Mouse (Mus musculus) CD4-positive, CD25-positive, alpha-beta regulatory T cell (primary cell): ENCODE results near the gene Olfr1104. TPM values are rescaled to one million over a fixed set of nuclear protein-coding genes. Genes with fewer than 3 reads are reported as not detected.

ENCODE experiments used
- polyA plus RNA-seq: library from polyadenylated mRNA; unstranded; fragments of 100-300 nt; shearing (Covaris generic); gene quantifications from one replicate; pipeline ENCODE4 v1.2.1, GENCODE M21; 2017

Olfr1104 gene
- not detected for polyA plus RNA-seq

GRCm38 (mm10) chr2:87026980-87027379 lies at the start of gene Olfr1104:
Gene Olfr1104 (minus strand): TSS chr2:87027080.

GRCm38 (mm10) chr2:87075717-87076116 lies 48.8 kb upstream of the Olfr1104 start, which contains the start of gene Olfr1107:
Gene Olfr1107 (minus strand): TSS chr2:87075817.

GRCm38 (mm10) chr2:87052173-87052572 lies 25.3 kb upstream of the Olfr1104 start, which contains the start of gene Olfr1106:
Gene Olfr1106 (minus strand): TSS chr2:87052273.

GRCm38 (mm10) chr2:87036431-87036830 lies 9.6 kb upstream of the Olfr1104 start, which contains the start of gene Olfr1105:
Gene Olfr1105 (minus strand): TSS chr2:87036531.

GRCm38 (mm10) chr2:86998098-86998497 lies 28.8 kb downstream of the Olfr1104 start, which contains the start of gene Olfr1102:
Gene Olfr1102 (plus strand): TSS chr2:86998398.

GRCm38 (mm10) chr2:86991121-86991520 lies 35.8 kb downstream of the Olfr1104 start, which contains the start of gene Olfr1101:
Gene Olfr1101 (minus strand): TSS chr2:86991221.

GRCm38 (mm10) chr2:86979854-86980253 lies 47.0 kb downstream of the Olfr1104 start, which contains the start of gene Olfr1100:
Gene Olfr1100 (minus strand): TSS chr2:86979954.

Other genes starting within 250 kb of the Olfr1104 start
- gene Olfr1093, start 244.6 kb downstream of the Olfr1104 start, polyA plus RNA-seq: not detected
- gene Olfr141, start 217.1 kb downstream of the Olfr1104 start, polyA plus RNA-seq: not detected
- gene Olfr1094, start 202.4 kb downstream of the Olfr1104 start, polyA plus RNA-seq: not detected
- gene Olfr1095, start 175.4 kb downstream of the Olfr1104 start, polyA plus RNA-seq: not detected
- not detected for gene Gm13723, start 152.3 kb downstream of the Olfr1104 start, polyA plus RNA-seq
- not detected for gene Olfr1097, start 134.9 kb downstream of the Olfr1104 start, polyA plus RNA-seq
- gene Olfr1098, start 102.5 kb downstream of the Olfr1104 start, polyA plus RNA-seq: not detected
- not detected for gene Olfr1099, start 66.4 kb downstream of the Olfr1104 start, polyA plus RNA-seq
- gene Olfr1100, start 47.1 kb downstream of the Olfr1104 start, polyA plus RNA-seq: not detected
- gene Olfr1101, start 35.9 kb downstream of the Olfr1104 start, polyA plus RNA-seq: not detected
- not detected for gene Olfr1102, start 28.7 kb downstream of the Olfr1104 start, polyA plus RNA-seq
- gene Olfr1105, start 9.5 kb upstream of the Olfr1104 start, polyA plus RNA-seq: not detected
- not detected for gene Olfr1106, start 25.2 kb upstream of the Olfr1104 start, polyA plus RNA-seq
- not detected for gene Olfr1107, start 48.7 kb upstream of the Olfr1104 start, polyA plus RNA-seq
- gene Olfr1109, start 68.9 kb upstream of the Olfr1104 start, polyA plus RNA-seq: 0.17 TPM
- gene Olfr259, start 87.5 kb upstream of the Olfr1104 start, polyA plus RNA-seq: not detected
- gene Olfr1110, start 113.2 kb upstream of the Olfr1104 start, polyA plus RNA-seq: not detected
- gene Olfr1111, start 125.5 kb upstream of the Olfr1104 start, polyA plus RNA-seq: not detected
- not detected for gene Olfr1112, start 160.7 kb upstream of the Olfr1104 start, polyA plus RNA-seq
- not detected for gene Olfr1113, start 181.9 kb upstream of the Olfr1104 start, polyA plus RNA-seq
- not detected for gene Olfr1115, start 220.9 kb upstream of the Olfr1104 start, polyA plus RNA-seq
- 0.02 TPM for gene Olfr1116, start 240.5 kb upstream of the Olfr1104 start, polyA plus RNA-seq